Mouse (Mus musculus): Measurements from ENCODE around the gene Fnbp1. TPM values are rescaled to one million over a fixed set of nuclear protein-coding genes. Genes with fewer than 3 reads are reported as not detected.

Gene Fnbp1
- polyA plus RNA-seq, 1 experiment from 2014 or later: 21.7 TPM

Other genes starting within 250 kb of the Fnbp1 start
- 14.9 and 17.3 TPM in 2 replicates for gene Ptges, start 212.1 kb downstream of the Fnbp1 start, polyA plus RNA-seq (2014; fragmentation: Nextera tagmentation; extraction: Ambion mirVana)
- gene Tor1b, start 189.0 kb downstream of the Fnbp1 start, polyA plus RNA-seq (2014; fragmentation: Nextera tagmentation; extraction: Ambion mirVana): 41.3 and 41.8 TPM in 2 replicates
- gene Tor1a, start 174.1 kb downstream of the Fnbp1 start, polyA plus RNA-seq (2014; fragmentation: Nextera tagmentation; extraction: Ambion mirVana): 68.3 and 68.8 TPM in 2 replicates
- 46.7 and 48.1 TPM in 2 replicates for gene BC005624, start 159.8 kb downstream of the Fnbp1 start, polyA plus RNA-seq (2014; fragmentation: Nextera tagmentation; extraction: Ambion mirVana)
- 20.9 and 21.7 TPM in 2 replicates for gene Usp20, start 159.7 kb downstream of the Fnbp1 start, polyA plus RNA-seq (2014; fragmentation: Nextera tagmentation; extraction: Ambion mirVana)
- 27.4 and 28.6 TPM in 2 replicates for gene Gpr107, start 10.3 kb upstream of the Fnbp1 start, polyA plus RNA-seq (2014; fragmentation: Nextera tagmentation; extraction: Ambion mirVana)
- 45.6 and 49.2 TPM in 2 replicates for gene Ncs1, start 103.8 kb upstream of the Fnbp1 start, polyA plus RNA-seq (2014; fragmentation: Nextera tagmentation; extraction: Ambion mirVana)
- 1.0 TPM in 2 replicates for gene Hmcn2, start 172.4 kb upstream of the Fnbp1 start, polyA plus RNA-seq (2014; fragmentation: Nextera tagmentation; extraction: Ambion mirVana)

Measured in embryonic facial prominence, embryonic 14.5 days (tissue).